Mouse (Mus musculus): ENCODE results near the gene Msh2. TPM values are rescaled to one million over a fixed set of nuclear protein-coding genes. Genes with fewer than 3 reads are reported as not detected.

Gene Msh2
- polyA plus RNA-seq, 1 experiment from 2014 or later, result 57.7 TPM

- 83% methylated on average over 11 of the region's 11 CpGs for WGBS
- Histone ChIP-seq H3K27me3 (replicated peaks; ENCODE audit: control insufficient read depth, insufficient read depth, low read length) (no peaks in the 10 kb centered on the region), H3K4me3 (ENCODE audit: low read length) (no peak overlapping the region), H3K9ac (ENCODE audit: low read depth, low read length) (no peak overlapping the region), H3K27ac (ENCODE audit: low read depth, low read length) (no peak overlapping the region), H3K9me3 (ENCODE audit: control insufficient read depth, low read length) (no peaks in the 10 kb centered on the region), H3K36me3 (ENCODE audit: control insufficient read depth, insufficient read depth, low read length) (peaks cover 8% of the 10 kb centered on the region), H3K4me2 (ENCODE audit: low read length) (no peak overlapping the region), H3K4me1 (ENCODE audit: control insufficient read depth, insufficient read depth, low read depth, low read length) (no peaks in the 10 kb centered on the region)
- no peak for ATAC-seq
These were observed 23.8 kb downstream of the Msh2 start for GRCm38 (mm10) chr17:87695874-87696465.

- H3K4me3 ChIP-seq (ENCODE audit: low read length), result no peak overlapping the region
- H3K36me3 ChIP-seq (ENCODE audit: control insufficient read depth, insufficient read depth, low read length), result peaks cover 5% of the 10 kb centered on the region; the same call in 1 of the 2 replicates
- WGBS, result 91% methylated on average over 6 of the region's 6 CpGs
- H3K27me3 ChIP-seq (replicated peaks; ENCODE audit: control insufficient read depth, insufficient read depth, low read length), result no peaks in the 10 kb centered on the region
- H3K4me1 ChIP-seq (ENCODE audit: control insufficient read depth, insufficient read depth, low read depth, low read length), result no peaks in the 10 kb centered on the region
- no peaks in the 10 kb centered on the region for H3K9me3 ChIP-seq (ENCODE audit: control insufficient read depth, low read length)
- H3K4me2 ChIP-seq (ENCODE audit: low read length), result no peak overlapping the region
- no peak overlapping the region for H3K27ac ChIP-seq (ENCODE audit: low read depth, low read length)
- no peak overlapping the region for H3K9ac ChIP-seq (ENCODE audit: low read depth, low read length)
- no peak for ATAC-seq
These were observed 24.7 kb downstream of the Msh2 start for GRCm38 (mm10) chr17:87696814-87697213.

- Histone ChIP-seq H3K9me3 (ENCODE audit: control insufficient read depth, low read length) (no peaks in the 10 kb centered on the region), H3K36me3 (ENCODE audit: control insufficient read depth, insufficient read depth, low read length) (peaks cover 8% of the 10 kb centered on the region; the same call in 1 of the 2 replicates), H3K9ac (ENCODE audit: low read depth, low read length) (no peak overlapping the region), H3K4me2 (ENCODE audit: low read length) (no peak overlapping the region), H3K4me3 (ENCODE audit: low read length) (no peak overlapping the region), H3K27ac (ENCODE audit: low read depth, low read length) (no peak overlapping the region), H3K27me3 (replicated peaks; ENCODE audit: control insufficient read depth, insufficient read depth, low read length) (no peaks in the 10 kb centered on the region), H3K4me1 (ENCODE audit: control insufficient read depth, insufficient read depth, low read depth, low read length) (no peaks in the 10 kb centered on the region)
- no peak for ATAC-seq
- 83% methylated on average over 16 of the region's 16 CpGs for WGBS
These were observed 27.1 kb downstream of the Msh2 start for GRCm38 (mm10) chr17:87698996-87699765.

- H3K27ac ChIP-seq (ENCODE audit: low read depth, low read length), result no peak overlapping the region
- H3K4me1 ChIP-seq (ENCODE audit: control insufficient read depth, insufficient read depth, low read depth, low read length), result no peaks in the 10 kb centered on the region
- H3K9ac ChIP-seq (ENCODE audit: low read depth, low read length), result no peak overlapping the region
- WGBS, result 83% methylated on average over 8 of the region's 8 CpGs
- no peaks in the 10 kb centered on the region for H3K9me3 ChIP-seq (ENCODE audit: control insufficient read depth, low read length)
- no peak overlapping the region for H3K4me2 ChIP-seq (ENCODE audit: low read length)
- H3K27me3 ChIP-seq (replicated peaks; ENCODE audit: control insufficient read depth, insufficient read depth, low read length), result no peaks in the 10 kb centered on the region
- H3K36me3 ChIP-seq (ENCODE audit: control insufficient read depth, insufficient read depth, low read length), result peaks cover 8% of the 10 kb centered on the region; the same call in 1 of the 2 replicates
- ATAC-seq, result no peak
- no peak overlapping the region for H3K4me3 ChIP-seq (ENCODE audit: low read length)
These were observed 28.0 kb downstream of the Msh2 start for GRCm38 (mm10) chr17:87700101-87700500.

- H3K36me3 ChIP-seq (ENCODE audit: control insufficient read depth, insufficient read depth, low read length), result peaks cover 22% of the 10 kb centered on the region
- WGBS, result 82% methylated on average over 7 of the region's 7 CpGs
These were observed 52.6 kb downstream of the Msh2 start for GRCm38 (mm10) chr17:87724727-87725126.

GRCm38 (mm10) chr17:87726489-87727356, 54.6 kb downstream of the Msh2 start:
- H3K9me3 ChIP-seq (ENCODE audit: control insufficient read depth, low read length), result no peaks in the 10 kb centered on the region
- H3K4me2 ChIP-seq (ENCODE audit: low read length), result no peak overlapping the region
- peaks cover 20% of the 10 kb centered on the region for H3K36me3 ChIP-seq (ENCODE audit: control insufficient read depth, insufficient read depth, low read length)
- H3K27me3 ChIP-seq (replicated peaks; ENCODE audit: control insufficient read depth, insufficient read depth, low read length), result no peaks in the 10 kb centered on the region
- no peak for ATAC-seq
- no peak overlapping the region for H3K9ac ChIP-seq (ENCODE audit: low read depth, low read length)
- no peaks in the 10 kb centered on the region for H3K4me1 ChIP-seq (ENCODE audit: control insufficient read depth, insufficient read depth, low read depth, low read length)
- WGBS, result 91% methylated on average over 12 of the region's 12 CpGs
- no peak overlapping the region for H3K4me3 ChIP-seq (ENCODE audit: low read length)
- no peak overlapping the region for H3K27ac ChIP-seq (ENCODE audit: low read depth, low read length)

More at GRCm38 (mm10) chr17:87724727-87725126, 52.6 kb downstream of the Msh2 start:
- Histone ChIP-seq H3K27me3 (replicated peaks; ENCODE audit: control insufficient read depth, insufficient read depth, low read length) (no peaks in the 10 kb centered on the region), H3K4me2 (ENCODE audit: low read length) (no peak overlapping the region), H3K9ac (ENCODE audit: low read depth, low read length) (no peak overlapping the region), H3K4me1 (ENCODE audit: control insufficient read depth, insufficient read depth, low read depth, low read length) (no peaks in the 10 kb centered on the region), H3K27ac (ENCODE audit: low read depth, low read length) (no peak overlapping the region), H3K9me3 (ENCODE audit: control insufficient read depth, low read length) (no peaks in the 10 kb centered on the region), H3K4me3 (ENCODE audit: low read length) (no peak overlapping the region)
- ATAC-seq, result no peak

GRCm38 (mm10) chr17:87731962-87732361, 59.8 kb downstream of the Msh2 start:
- no peak overlapping the region for H3K4me2 ChIP-seq (ENCODE audit: low read length)
- H3K4me3 ChIP-seq (ENCODE audit: low read length), result no peak overlapping the region
- no peak for ATAC-seq
- H3K36me3 ChIP-seq (ENCODE audit: control insufficient read depth, insufficient read depth, low read length), result no peaks in the 10 kb centered on the region
- no peaks in the 10 kb centered on the region for H3K4me1 ChIP-seq (ENCODE audit: control insufficient read depth, insufficient read depth, low read depth, low read length)
- H3K27me3 ChIP-seq (replicated peaks; ENCODE audit: control insufficient read depth, insufficient read depth, low read length), result no peaks in the 10 kb centered on the region
- 84% methylated on average over 4 of the region's 4 CpGs for WGBS
- no peaks in the 10 kb centered on the region for H3K9me3 ChIP-seq (ENCODE audit: control insufficient read depth, low read length)
- no peak overlapping the region for H3K27ac ChIP-seq (ENCODE audit: low read depth, low read length)
- H3K9ac ChIP-seq (ENCODE audit: low read depth, low read length), result no peak overlapping the region; the same call in 1 of the 2 replicates

GRCm38 (mm10) chr17:87734471-87734870, 62.3 kb downstream of the Msh2 start:
- no peak overlapping the region for H3K4me2 ChIP-seq (ENCODE audit: low read length)
- no peak for ATAC-seq
- no peak overlapping the region for H3K9ac ChIP-seq (ENCODE audit: low read depth, low read length)
- H3K36me3 ChIP-seq (ENCODE audit: control insufficient read depth, insufficient read depth, low read length), result no peaks in the 10 kb centered on the region
- WGBS, result 96% methylated on average over 8 of the region's 8 CpGs
- no peaks in the 10 kb centered on the region for H3K4me1 ChIP-seq (ENCODE audit: control insufficient read depth, insufficient read depth, low read depth, low read length)
- no peak overlapping the region for H3K4me3 ChIP-seq (ENCODE audit: low read length)
- no peaks in the 10 kb centered on the region for H3K27me3 ChIP-seq (replicated peaks; ENCODE audit: control insufficient read depth, insufficient read depth, low read length)
- H3K27ac ChIP-seq (ENCODE audit: low read depth, low read length), result no peak overlapping the region
- no peaks in the 10 kb centered on the region for H3K9me3 ChIP-seq (ENCODE audit: control insufficient read depth, low read length)

- H3K9ac ChIP-seq (ENCODE audit: low read depth, low read length), result no peak overlapping the region
- 73% methylated on average over 3 of the region's 3 CpGs for WGBS
These were observed 65.0 kb downstream of the Msh2 start for GRCm38 (mm10) chr17:87737144-87737543.

More at GRCm38 (mm10) chr17:87737144-87737543, 65.0 kb downstream of the Msh2 start:
- H3K27me3 ChIP-seq (replicated peaks; ENCODE audit: control insufficient read depth, insufficient read depth, low read length), result no peaks in the 10 kb centered on the region
- ATAC-seq, result no peak
- no peaks in the 10 kb centered on the region for H3K9me3 ChIP-seq (ENCODE audit: control insufficient read depth, low read length)
- H3K36me3 ChIP-seq (ENCODE audit: control insufficient read depth, insufficient read depth, low read length), result no peaks in the 10 kb centered on the region
- H3K27ac ChIP-seq (ENCODE audit: low read depth, low read length), result no peak overlapping the region
- H3K4me3 ChIP-seq (ENCODE audit: low read length), result no peak overlapping the region
- no peaks in the 10 kb centered on the region for H3K4me1 ChIP-seq (ENCODE audit: control insufficient read depth, insufficient read depth, low read depth, low read length)
- no peak overlapping the region for H3K4me2 ChIP-seq (ENCODE audit: low read length)
